8 mouse cellular contexts compared by ENCODE assay signal in genomic region chr17:28386150-28386905, GRCm38 (mm10). TPM values are rescaled to one million over a fixed set of nuclear protein-coding genes. Genes with fewer than 3 reads are reported as not detected.
DNase-seq lines count a peak whose midpoint lies in the region; ATAC-seq and TF ChIP-seq lines count a peak whose summit lies in the region.

No protein-coding gene starts in this region.

- DNase-seq in B cell, adult 2 months: peak; percentile 87 to 88
- peak; percentile 90 for DNase-seq in brain, embryonic 14.5 days (ENCODE audit: low read depth)
- peak; percentile 74 for DNase-seq in heart, postnatal 0 days (ENCODE audit: low spot score)
- DNase-seq in kidney, postnatal 36 days: peak; percentile 82 to 94

- H3K4me3 ChIP-seq in forebrain, embryonic 12.5 days (replicated peaks): peak overlapping the region; percentile 19; the same call in 1 of the 2 replicates
- H3K4me3 ChIP-seq in heart, postnatal 0 days (ENCODE audit: low read depth, low read length): no peak overlapping the region; the same call in 1 of the 2 replicates
- no peak overlapping the region for H3K4me3 ChIP-seq in liver, embryonic 16.5 days (ENCODE audit: low read depth, low read length)
- H3K4me3 ChIP-seq in neural tube, embryonic 15.5 days (replicated peaks): peak overlapping the region; percentile 28
- H3K4me3 ChIP-seq in testis, adult 2 months (ENCODE audit: control insufficient read depth, low read depth, low read length): peak overlapping the region; percentile 46

- H3K27me3 ChIP-seq in forebrain, embryonic 12.5 days: peaks cover 42% of the 10 kb centered on the region
- H3K27me3 ChIP-seq in heart, postnatal 0 days (ENCODE audit: control insufficient read depth, insufficient read depth, low read length): peaks cover 22% of the 10 kb centered on the region; the same call in 1 of the 2 replicates
- H3K27me3 ChIP-seq in liver, embryonic 16.5 days (ENCODE audit: control insufficient read depth, insufficient read depth, low read depth, low read length): peaks cover 11% of the 10 kb centered on the region
- peaks cover 10% of the 10 kb centered on the region; the same call in 1 of the 2 replicates for H3K27me3 ChIP-seq in neural tube, embryonic 15.5 days (replicated peaks)
- H3K27me3 ChIP-seq in testis, adult 2 months (ENCODE audit: control insufficient read depth, insufficient read depth, low read length): no peaks in the 10 kb centered on the region

- no peaks in the 10 kb centered on the region for H3K36me3 ChIP-seq in forebrain, embryonic 12.5 days (replicated peaks)
- no peaks in the 10 kb centered on the region for H3K36me3 ChIP-seq in heart, postnatal 0 days (replicated peaks; ENCODE audit: control insufficient read depth, insufficient read depth, low read length)
- no peaks in the 10 kb centered on the region for H3K36me3 ChIP-seq in liver, embryonic 16.5 days (ENCODE audit: control insufficient read depth, insufficient read depth)
- no peaks in the 10 kb centered on the region for H3K36me3 ChIP-seq in neural tube, embryonic 15.5 days
- no peaks in the 10 kb centered on the region for H3K36me3 ChIP-seq in testis, adult 2 months (ENCODE audit: control insufficient read depth, insufficient read depth, low read length)

- no peaks in the 10 kb centered on the region; the same call in 1 of the 2 replicates for H3K9me3 ChIP-seq in forebrain, embryonic 12.5 days
- H3K9me3 ChIP-seq in heart, postnatal 0 days (replicated peaks; ENCODE audit: control insufficient read depth, low read length): no peaks in the 10 kb centered on the region
- no peaks in the 10 kb centered on the region for H3K9me3 ChIP-seq in liver, embryonic 16.5 days (replicated peaks; ENCODE audit: control insufficient read depth, low read length)
- H3K9me3 ChIP-seq in neural tube, embryonic 15.5 days (replicated peaks): no peaks in the 10 kb centered on the region

- TF ChIP-seq EP300 in heart, postnatal 0 days (IDR thresholded peaks at IDR 0.05; ENCODE audit: low read depth): no peak

- H3K27ac ChIP-seq in forebrain, embryonic 12.5 days: no peak overlapping the region
- H3K27ac ChIP-seq in heart, postnatal 0 days (ENCODE audit: low read depth): no peak overlapping the region
- no peak overlapping the region for H3K27ac ChIP-seq in liver, embryonic 16.5 days (ENCODE audit: low read length)
- H3K27ac ChIP-seq in neural tube, embryonic 15.5 days (replicated peaks): peak overlapping the region; percentile 34; the same call in 1 of the 2 replicates
- H3K27ac ChIP-seq in testis, adult 2 months (ENCODE audit: control insufficient read depth, insufficient read depth, low read depth, low read length): no peak overlapping the region

- 3% methylated on average over 23 of the region's 23 CpGs for WGBS in forebrain, embryonic 12.5 days
- WGBS in heart, postnatal 0 days: 6% methylated on average over 23 of the region's 23 CpGs
- 7% methylated on average over 23 of the region's 23 CpGs for WGBS in liver, embryonic 16.5 days (ENCODE audit: insufficient replicate concordance)
- 4% methylated on average over 23 of the region's 23 CpGs for WGBS in neural tube, embryonic 15.5 days

- peak overlapping the region; percentile 42 for H3K4me2 ChIP-seq in forebrain, embryonic 12.5 days
- peak overlapping the region; percentile 36 for H3K4me2 ChIP-seq in heart, postnatal 0 days (ENCODE audit: low read depth, low read length)
- H3K4me2 ChIP-seq in liver, embryonic 16.5 days (ENCODE audit: low read depth, low read length): peak overlapping the region; percentile 22; the same call in 1 of the 2 replicates
- peak overlapping the region; percentile 59 for H3K4me2 ChIP-seq in neural tube, embryonic 15.5 days

- ATAC-seq in forebrain, embryonic 12.5 days (ENCODE audit: low FRiP score): no peak
- ATAC-seq in heart, postnatal 0 days (ENCODE audit: insufficient read depth, low read depth): 0 out of 2 replicates have a peak, but pooled peaks have one; percentile 27
- no peak for ATAC-seq in liver, embryonic 16.5 days (ENCODE audit: low read depth)
- peak; percentile 53 for ATAC-seq in neural tube, embryonic 15.5 days (ENCODE audit: low FRiP score)

- H3K4me1 ChIP-seq in forebrain, embryonic 12.5 days: peaks cover 7% of the 10 kb centered on the region
- H3K4me1 ChIP-seq in heart, postnatal 0 days (ENCODE audit: control insufficient read depth, insufficient read depth): no peaks in the 10 kb centered on the region
- no peaks in the 10 kb centered on the region for H3K4me1 ChIP-seq in liver, embryonic 16.5 days (ENCODE audit: control insufficient read depth, low read depth, low read length)
- peaks cover 8% of the 10 kb centered on the region for H3K4me1 ChIP-seq in neural tube, embryonic 15.5 days
- peaks cover 8% of the 10 kb centered on the region for H3K4me1 ChIP-seq in testis, adult 2 months (ENCODE audit: control insufficient read depth, insufficient read depth, low read length)

- TF ChIP-seq POLR2A in brain, embryonic 14.5 days (IDR thresholded peaks at IDR 0.05; ENCODE audit: borderline replicate concordance, extremely low read depth, insufficient read depth, insufficient read length, poor library complexity, severe bottlenecking): no peak
- peak; percentile 20; the same call in 1 of the 2 replicates for TF ChIP-seq POLR2A in testis, adult 2 months (IDR thresholded peaks at IDR 0.05; ENCODE audit: control insufficient read depth, low read depth, low read length)

- TF ChIP-seq CTCF in brain, embryonic 14.5 days (IDR thresholded peaks at IDR 0.05; ENCODE audit: borderline replicate concordance, extremely low read depth, insufficient read depth, insufficient read length): peak; percentile 95
- TF ChIP-seq CTCF in heart, postnatal 0 days (IDR thresholded peaks at IDR 0.05; ENCODE audit: low read depth): peak; percentile 83
- TF ChIP-seq CTCF in testis, adult 2 months (IDR thresholded peaks at IDR 0.05; ENCODE audit: control insufficient read depth, insufficient read depth, insufficient replicate concordance, low read depth, low read length): peak; percentile 97

- H3K9ac ChIP-seq in forebrain, embryonic 12.5 days: no peak overlapping the region
- no peak overlapping the region for H3K9ac ChIP-seq in heart, postnatal 0 days (replicated peaks; ENCODE audit: low read depth, low read length)
- H3K9ac ChIP-seq in liver, embryonic 16.5 days (ENCODE audit: low read depth, low read length): no peak overlapping the region
- no peak overlapping the region for H3K9ac ChIP-seq in neural tube, embryonic 15.5 days (replicated peaks)

RNA-seq across cellular contexts. Expression of gene Tulp1, which starts 21.3 kb away (rescaled TPM):
- polyA plus RNA-seq in brain, embryonic 14.5 days (2012; rRNA removed): 1.3 and 1.9 TPM in 2 replicates
- polyA plus RNA-seq in forebrain, embryonic 12.5 days (2016; fragmentation: Nextera tagmentation; extraction: Ambion mirVana): 3.5 and 4.0 TPM in 2 replicates
- total RNA-seq in heart, postnatal 0 days (2014; rRNA removed; ENCODE audit: low replicate concordance): 0.61 and 5.3 TPM in 2 replicates
- polyA plus RNA-seq in heart, postnatal 0 days (2015; fragmentation: Nextera tagmentation; extraction: Ambion mirVana): 0.86 and 1.3 TPM in 2 replicates
- 0.46 TPM in 1 of 2 replicates, not detected in the other for polyA plus RNA-seq in liver, embryonic 16.5 days (2015; fragmentation: Nextera tagmentation; extraction: Ambion mirVana)
- polyA plus RNA-seq in neural tube, embryonic 15.5 days (2015; fragmentation: Nextera tagmentation; extraction: Ambion mirVana): 1.1 and 1.5 TPM in 2 replicates
- polyA plus RNA-seq in testis, adult 2 months (2012; rRNA removed): 0.12 and 0.36 TPM in 2 replicates

RNA-seq across cellular contexts. Expression of gene Tead3, which starts 35.7 kb away (rescaled TPM):
- polyA plus RNA-seq in brain, embryonic 14.5 days (2012; rRNA removed): 15.6 and 16.4 TPM in 2 replicates
- 4.2 and 5.1 TPM in 2 replicates for polyA plus RNA-seq in forebrain, embryonic 12.5 days (2016; fragmentation: Nextera tagmentation; extraction: Ambion mirVana)
- 13.1 and 19.7 TPM in 2 replicates for total RNA-seq in heart, postnatal 0 days (2014; rRNA removed; ENCODE audit: low replicate concordance)
- polyA plus RNA-seq in heart, postnatal 0 days (2015; fragmentation: Nextera tagmentation; extraction: Ambion mirVana): 3.2 and 3.3 TPM in 2 replicates
- polyA plus RNA-seq in liver, embryonic 16.5 days (2015; fragmentation: Nextera tagmentation; extraction: Ambion mirVana): 0.50 and 0.52 TPM in 2 replicates
- polyA plus RNA-seq in neural tube, embryonic 15.5 days (2015; fragmentation: Nextera tagmentation; extraction: Ambion mirVana): 1.5 and 3.2 TPM in 2 replicates
- 3.2 and 4.3 TPM in 2 replicates for polyA plus RNA-seq in testis, adult 2 months (2012; rRNA removed)

RNA-seq across cellular contexts. Expression of gene Rpl10a, which starts 58.1 kb away (rescaled TPM):
- polyA plus RNA-seq in brain, embryonic 14.5 days (2012; rRNA removed): 1,651 and 1,905 TPM in 2 replicates
- polyA plus RNA-seq in forebrain, embryonic 12.5 days (2016; fragmentation: Nextera tagmentation; extraction: Ambion mirVana): 370 and 384 TPM in 2 replicates
- 817 and 939 TPM in 2 replicates for total RNA-seq in heart, postnatal 0 days (2014; rRNA removed; ENCODE audit: low replicate concordance)
- polyA plus RNA-seq in heart, postnatal 0 days (2015; fragmentation: Nextera tagmentation; extraction: Ambion mirVana): 255 and 273 TPM in 2 replicates
- polyA plus RNA-seq in liver, embryonic 16.5 days (2015; fragmentation: Nextera tagmentation; extraction: Ambion mirVana): 280 and 310 TPM in 2 replicates
- 329 and 387 TPM in 2 replicates for polyA plus RNA-seq in neural tube, embryonic 15.5 days (2015; fragmentation: Nextera tagmentation; extraction: Ambion mirVana)
- polyA plus RNA-seq in testis, adult 2 months (2012; rRNA removed): 444 and 603 TPM in 2 replicates

Comparison
In these comparisons a context has a peak if more than half of its experiments do, and no peak if none do; other contexts are left out.
1. ATAC-seq: peak in heart, postnatal 0 days (single experiment) and neural tube, embryonic 15.5 days (single experiment); none in forebrain, embryonic 12.5 days (single experiment) and liver, embryonic 16.5 days (single experiment).
2. H3K4me3 ChIP-seq: peak in forebrain, embryonic 12.5 days (single experiment), neural tube, embryonic 15.5 days (single experiment) and testis, adult 2 months (single experiment); none in heart, postnatal 0 days (single experiment) and liver, embryonic 16.5 days (single experiment).
3. Peak in every context shown above with its lines, with median percentiles within 50 percentile points of each other: DNase-seq, CTCF ChIP-seq and H3K4me2 ChIP-seq.